Mouse (Mus musculus) midbrain, embryonic 11.5 days (tissue): ENCODE measurements around the gene Zp1. TPM values are rescaled to one million over a fixed set of nuclear protein-coding genes. Genes with fewer than 3 reads are reported as not detected.
A peak's percentile ranks its signal among the peaks of the same experiment; 100 is the strongest.

Experiments used
- ATAC-seq: fragments of 200-750 bp; cut with Nextera tagmentation; 2 replicates; pipeline ENCODE4 v1.8.0; 2017; ENCODE audit warnings: moderate TSS enrichment, moderate library complexity; ENCODE audit not compliant: low FRiP score
- DNase-seq: peaks from one replicate; pipeline ENCODE4 v3.0.0; 2015; ENCODE audit warnings: low spot score; ENCODE audit errors: missing footprints
- H3K27ac ChIP-seq: fragments of 300-500 bp; sonication (generic); 2 replicates; pipeline ENCODE4 v1.5.1; 2014; ENCODE audit warnings: low read depth, low read length
- H3K27me3 ChIP-seq: fragments of 300-500 bp; sonication (generic); 2 replicates; pipeline ENCODE4 v1.6.1; 2014; ENCODE audit warnings: mild to moderate bottlenecking, low read length, moderate library complexity, mixed read lengths; ENCODE audit not compliant: control insufficient read depth, insufficient read depth
- H3K36me3 ChIP-seq: fragments of 300-500 bp; sonication (generic); 2 replicates; pipeline ENCODE4 v1.6.1; 2014; ENCODE audit warnings: mild to moderate bottlenecking, low read length, moderate library complexity, mixed read lengths; ENCODE audit not compliant: control insufficient read depth, insufficient read depth
- H3K4me1 ChIP-seq: fragments of 300-500 bp; sonication (generic); 2 replicates; pipeline ENCODE4 v1.6.1; 2014; ENCODE audit warnings: low read length; ENCODE audit not compliant: control insufficient read depth, insufficient read depth
- H3K4me2 ChIP-seq: fragments of 300-500 bp; sonication (generic); 2 replicates; pipeline ENCODE4 v1.6.1; 2014; ENCODE audit warnings: mild to moderate bottlenecking, moderate library complexity
- H3K4me3 ChIP-seq: fragments of 300-500 bp; sonication (generic); 2 replicates; pipeline ENCODE4 v1.5.1; 2014; ENCODE audit warnings: low read depth, low read length
- H3K9ac ChIP-seq: fragments of 300-500 bp; sonication (generic); 2 replicates; pipeline ENCODE4 v1.6.1; 2014; ENCODE audit warnings: low read length
- H3K9me3 ChIP-seq: fragments of 300-500 bp; sonication (generic); 2 replicates; pipeline ENCODE4 v1.6.1; 2016; ENCODE audit warnings: low read length; ENCODE audit not compliant: control insufficient read depth
- WGBS: fragments of 180-500 bp; shearing (Covaris S2); extraction: QIAGEN DNeasy Blood & Tissue Kit; methylation state at CpG from one replicate; pipeline ENCODE4 v1.1.7; 2014; 5-methylcytosine and 5-hydroxymethylcytosine counted together
- polyA plus RNA-seq: library from polyadenylated mRNA; unstranded; fragments of >200 nt; fragmentation: Nextera tagmentation; extraction: Ambion mirVana; gene quantifications from 2 replicates; pipeline ENCODE4 v1.2.1, GENCODE M21; 2014

Gene Zp1
- polyA plus RNA-seq, 1 experiment from 2014 or later, result 0.22 TPM

DNA sequence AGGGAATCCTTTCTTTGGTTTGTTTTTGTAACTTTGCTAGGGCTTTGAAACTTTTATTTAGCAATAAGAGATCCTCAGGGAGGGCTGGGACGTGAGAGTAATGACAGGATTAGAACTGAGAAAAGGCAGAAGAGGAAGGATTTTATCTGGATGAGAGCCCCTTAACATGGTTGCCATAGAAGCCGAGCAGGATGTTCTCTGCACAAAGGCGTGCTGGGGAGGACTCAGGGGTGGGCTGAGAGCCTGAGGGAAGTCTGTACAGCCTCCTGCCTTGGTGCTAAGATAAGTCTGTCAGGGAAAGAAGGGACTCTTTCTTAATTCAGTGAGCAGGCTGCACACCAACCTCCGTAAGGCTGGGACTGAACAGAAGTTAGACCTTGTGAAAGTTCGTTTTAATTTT, 14.6 kb upstream of the Zp1 start:
- WGBS, result 18% methylated on average over 5 of the region's 5 CpGs
- no peaks in the 10 kb centered on the region for H3K9me3 ChIP-seq
- DNase-seq, result peak; percentile 82
- H3K36me3 ChIP-seq, result no peaks in the 10 kb centered on the region
- H3K4me3 ChIP-seq, result no peak overlapping the region
- H3K4me2 ChIP-seq, result no peak overlapping the region
- no peaks in the 10 kb centered on the region for H3K4me1 ChIP-seq
- H3K27me3 ChIP-seq, result no peaks in the 10 kb centered on the region
- no peak for ATAC-seq
- no peak overlapping the region for H3K9ac ChIP-seq
- H3K27ac ChIP-seq, result no peak overlapping the region

DNA sequence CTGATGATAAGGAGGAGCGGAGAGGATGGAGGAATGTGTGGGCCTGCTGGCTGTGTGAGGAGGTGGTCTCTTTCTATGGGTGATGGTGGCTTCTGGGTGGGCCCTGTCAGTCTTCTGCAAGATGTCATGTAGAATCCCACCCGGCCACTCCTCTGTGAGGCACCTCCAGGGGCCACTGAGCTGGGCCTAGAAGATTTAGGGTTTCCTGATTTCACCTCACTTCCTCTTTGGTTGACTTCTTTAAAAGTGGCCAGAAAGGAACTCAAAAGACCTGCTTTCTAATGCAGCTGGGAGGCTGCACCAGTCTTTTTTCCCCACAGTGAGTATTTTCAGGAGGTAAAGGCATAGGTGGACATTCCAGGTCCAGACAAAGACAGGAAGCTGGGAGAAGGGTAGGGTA, 10.2 kb upstream of the Zp1 start:
- Histone ChIP-seq H3K4me3 (no peak overlapping the region), H3K27me3 (no peaks in the 10 kb centered on the region), H3K4me2 (no peak overlapping the region), H3K36me3 (no peaks in the 10 kb centered on the region), H3K27ac (no peak overlapping the region), H3K9me3 (no peaks in the 10 kb centered on the region), H3K9ac (no peak overlapping the region), H3K4me1 (peaks cover 3% of the 10 kb centered on the region; the same call in 1 of the 2 replicates)
- ATAC-seq (no peak), DNase-seq (no peak)
- 86% methylated on average over 2 of the region's 2 CpGs for WGBS

- no peak for ATAC-seq
Observed at GRCm38 (mm10) chr19:10926666-10927065, 6.2 kb upstream of the Zp1 start.

GRCm38 (mm10) chr19:10926123-10926621, 5.7 kb upstream of the Zp1 start:
- peaks cover 3% of the 10 kb centered on the region; the same call in 1 of the 2 replicates for H3K4me1 ChIP-seq
- DNase-seq (peak; percentile 83), ATAC-seq (no peak)
- H3K36me3 ChIP-seq, result no peaks in the 10 kb centered on the region
- 0 out of 2 replicates have a peak overlapping the region, but pooled peaks have one; percentile 6 for H3K9ac ChIP-seq
- 14% methylated on average over 6 of the region's 6 CpGs for WGBS
- no peak overlapping the region for H3K4me2 ChIP-seq
- H3K4me3 ChIP-seq, result no peak overlapping the region
- H3K27ac ChIP-seq, result no peak overlapping the region
- no peaks in the 10 kb centered on the region for H3K27me3 ChIP-seq
- H3K9me3 ChIP-seq, result no peaks in the 10 kb centered on the region

More at GRCm38 (mm10) chr19:10926666-10927065, 6.2 kb upstream of the Zp1 start:
- Histone ChIP-seq H3K27me3 (no peaks in the 10 kb centered on the region), H3K36me3 (no peaks in the 10 kb centered on the region), H3K4me2 (no peak overlapping the region), H3K9ac (0 out of 2 replicates have a peak overlapping the region, but pooled peaks have one; percentile 6), H3K27ac (no peak overlapping the region), H3K4me1 (peaks cover 3% of the 10 kb centered on the region; the same call in 1 of the 2 replicates), H3K9me3 (no peaks in the 10 kb centered on the region), H3K4me3 (no peak overlapping the region)
- WGBS, result 34% methylated on average over 4 of the region's 4 CpGs
- DNase-seq, result no peak

- Histone ChIP-seq H3K36me3 (no peaks in the 10 kb centered on the region), H3K4me3 (no peak overlapping the region), H3K27ac (no peak overlapping the region), H3K9ac (no peak overlapping the region), H3K9me3 (no peaks in the 10 kb centered on the region), H3K4me2 (no peak overlapping the region), H3K4me1 (peaks cover 3% of the 10 kb centered on the region; the same call in 1 of the 2 replicates), H3K27me3 (no peaks in the 10 kb centered on the region)
- DNase-seq (peak; percentile 60), ATAC-seq (no peak)
- 73% methylated on average over 4 of the region's 4 CpGs for WGBS
Observed at GRCm38 (mm10) chr19:10924220-10924619, 3.8 kb upstream of the Zp1 start.

DNA sequence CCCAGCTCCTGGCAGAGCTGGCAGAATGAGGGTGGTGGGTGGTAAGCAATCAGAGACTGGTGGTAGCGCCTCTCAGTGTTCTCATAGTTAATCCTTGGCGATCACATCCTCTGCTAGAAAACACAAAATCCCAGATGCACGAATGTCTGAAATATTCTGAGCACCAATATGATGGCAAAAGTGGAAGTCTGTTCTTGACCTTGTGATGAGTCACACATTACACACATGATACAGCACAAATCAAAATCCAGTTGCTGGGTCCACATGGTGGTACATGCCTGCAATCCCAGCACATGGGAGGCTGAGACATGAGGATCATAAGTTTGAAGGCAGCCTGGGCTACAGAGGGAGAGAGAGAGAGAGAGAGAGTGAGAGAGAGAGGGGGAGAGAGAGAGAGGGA, 626 bp upstream of the Zp1 start:
- ATAC-seq, result no peak

GRCm38 (mm10) chr19:10918321-10918991, 2.0 kb downstream of the Zp1 start:
- no peaks in the 10 kb centered on the region for H3K27me3 ChIP-seq
- no peaks in the 10 kb centered on the region for H3K4me1 ChIP-seq
- H3K4me3 ChIP-seq, result no peak overlapping the region
- H3K36me3 ChIP-seq, result no peaks in the 10 kb centered on the region
- 86% methylated on average over 10 of the region's 10 CpGs for WGBS
- DNase-seq (peak; percentile 80), ATAC-seq (no peak)
- H3K4me2 ChIP-seq, result no peak overlapping the region
- H3K9ac ChIP-seq, result no peak overlapping the region
- no peaks in the 10 kb centered on the region for H3K9me3 ChIP-seq
- no peak overlapping the region for H3K27ac ChIP-seq

More for the DNA sequence above, 626 bp upstream of the Zp1 start:
- DNase-seq, result peak; percentile 31
- H3K36me3 ChIP-seq, result no peaks in the 10 kb centered on the region
- 79% methylated on average over 3 of the region's 3 CpGs for WGBS
- H3K4me3 ChIP-seq, result no peak overlapping the region
- H3K9me3 ChIP-seq, result no peaks in the 10 kb centered on the region
- no peaks in the 10 kb centered on the region; the same call in 1 of the 2 replicates for H3K4me1 ChIP-seq
- H3K27me3 ChIP-seq, result no peaks in the 10 kb centered on the region
- H3K9ac ChIP-seq, result no peak overlapping the region
- H3K4me2 ChIP-seq, result no peak overlapping the region
- no peak overlapping the region for H3K27ac ChIP-seq

DNA sequence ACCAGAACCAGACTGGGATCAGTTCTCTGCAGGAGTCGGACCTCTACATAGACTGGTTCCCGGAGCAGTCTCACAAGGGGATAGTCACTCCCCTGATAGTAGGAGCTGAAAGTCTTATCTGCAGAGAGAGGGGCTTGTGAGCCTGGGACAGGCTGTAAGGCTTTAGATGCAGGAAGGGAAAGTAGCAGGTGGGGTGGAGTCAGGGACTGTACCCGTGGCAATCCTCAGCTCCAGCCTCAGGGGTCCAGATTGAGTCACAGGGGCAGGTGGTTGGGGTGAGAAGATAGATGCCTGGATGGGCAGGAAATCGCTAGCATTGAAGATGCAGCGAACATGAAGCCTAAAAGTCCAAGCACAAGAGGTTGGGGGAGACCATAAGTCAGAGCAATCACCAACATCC, 3.9 kb downstream of the Zp1 start:
- no peak overlapping the region for H3K27ac ChIP-seq
- WGBS, result 75% methylated on average over 5 of the region's 5 CpGs
- no peak overlapping the region for H3K4me3 ChIP-seq
- DNase-seq, result no peak
- H3K9ac ChIP-seq, result no peak overlapping the region
- H3K36me3 ChIP-seq, result no peaks in the 10 kb centered on the region
- no peaks in the 10 kb centered on the region for H3K9me3 ChIP-seq
- no peak overlapping the region for H3K4me2 ChIP-seq
- no peaks in the 10 kb centered on the region for H3K27me3 ChIP-seq
- H3K4me1 ChIP-seq, result no peaks in the 10 kb centered on the region
- no peak for ATAC-seq

DNA sequence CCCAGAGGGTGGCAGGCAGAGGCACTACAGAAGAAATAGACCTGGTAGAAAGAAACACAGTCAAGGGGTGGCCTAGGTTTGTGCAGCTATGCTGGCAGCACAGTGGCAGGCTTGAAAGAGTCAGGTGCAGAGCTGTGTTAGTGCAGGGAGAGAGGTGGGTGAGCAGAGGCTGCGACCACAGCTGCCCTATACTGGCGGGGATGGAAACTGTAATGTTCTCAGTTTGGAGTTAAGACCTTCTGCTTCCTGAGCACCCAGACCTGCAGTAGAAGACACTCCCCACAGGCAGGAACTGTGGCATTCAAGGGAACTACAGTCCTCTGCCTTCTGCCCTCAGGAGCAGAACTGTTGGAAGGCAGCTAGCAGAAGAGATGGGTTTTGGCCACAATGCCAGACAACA, 5.6 kb downstream of the Zp1 start:
- no peak overlapping the region for H3K4me2 ChIP-seq
- H3K36me3 ChIP-seq, result no peaks in the 10 kb centered on the region
- 81% methylated on average over 2 of the region's 2 CpGs for WGBS
- no peaks in the 10 kb centered on the region for H3K9me3 ChIP-seq
- H3K4me3 ChIP-seq, result no peak overlapping the region
- no peak for ATAC-seq
- H3K9ac ChIP-seq, result no peak overlapping the region
- H3K27ac ChIP-seq, result no peak overlapping the region
- H3K27me3 ChIP-seq, result no peaks in the 10 kb centered on the region
- no peaks in the 10 kb centered on the region for H3K4me1 ChIP-seq
- DNase-seq, result peak; percentile 73
